Mouse (Mus musculus) embryonic fibroblast, embryonic 13.5 days (primary cell): Measurements from ENCODE around the gene Stag1.
"Not testable (repeated sequence)": the region's sequence is repeated elsewhere in the genome, so short reads cannot be mapped to it uniquely, and the experiment has no call there.

ENCODE experiments used
- CTCF ChIP-seq: IDR thresholded peaks from 2 replicates; pipeline ENCODE4 v1.5.1; 2011; ENCODE audit warnings: mild to moderate bottlenecking, control low read depth, low read length, moderate library complexity, borderline replicate concordance; ENCODE audit not compliant: insufficient read depth
- POLR2A ChIP-seq: IDR thresholded peaks from 2 replicates; pipeline ENCODE4 v1.6.1; 2011; ENCODE audit warnings: low read depth, mild to moderate bottlenecking, control low read depth, low read length, moderate library complexity

DNA sequence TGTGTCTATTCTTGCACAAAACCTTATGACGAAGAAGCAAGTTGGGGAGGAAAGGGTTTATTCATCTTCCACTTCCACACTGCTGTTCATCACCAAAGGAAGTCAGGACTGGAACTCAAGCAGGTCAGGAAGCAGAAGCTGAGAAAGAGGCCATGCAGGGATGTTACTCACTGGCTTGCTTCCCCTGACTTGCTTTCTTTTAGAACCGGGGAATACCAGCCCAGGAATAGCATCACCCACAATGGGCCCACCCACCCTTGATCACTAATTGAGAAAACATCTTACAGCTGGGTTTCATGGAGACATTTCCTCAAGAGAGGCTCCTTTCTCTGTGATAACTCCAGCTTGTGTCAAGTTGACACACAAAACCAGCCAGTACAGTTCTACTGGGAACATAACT lies 179.6 kb downstream of the Stag1 start:
- TF ChIP-seq POLR2A, CTCF: not testable (repeated sequence)
